Mouse (Mus musculus): Measurements from ENCODE around the gene Nova2.

Gene Nova2

GRCm38 (mm10) chr7:19010581-19010980 lies 84.9 kb downstream of the Nova2 start:
- in situ Hi-C loops (cut with MseI, MboI) = no loop called here

GRCm38 (mm10) chr7:19012025-19012621 lies 86.4 kb downstream of the Nova2 start:
- in situ Hi-C loops (cut with MseI, MboI) = no loop called here

- in situ Hi-C loops (cut with MseI, MboI) = no loop called here
Measured at GRCm38 (mm10) chr7:19012882-19013281, 87.2 kb downstream of the Nova2 start.

GRCm38 (mm10) chr7:19014452-19014851 lies 88.8 kb downstream of the Nova2 start:
- in situ Hi-C loops (cut with MseI, MboI) = no loop called here
